Mouse (Mus musculus) spleen, adult 2 months (tissue): ENCODE results near the gene Dppa4.

ENCODE experiments used
- CTCF ChIP-seq: fragments of 200-500 bp; IDR thresholded peaks from 2 replicates; pipeline ENCODE4 v1.5.1; 2011; ENCODE audit warnings: mild to moderate bottlenecking, inconsistent platforms; ENCODE audit not compliant: insufficient read depth, insufficient read length, insufficient replicate concordance; ENCODE audit errors: extremely low read depth
- POLR2A ChIP-seq: fragments of 200-500 bp; IDR thresholded peaks from 2 replicates; pipeline ENCODE4 v1.6.1; 2011; ENCODE audit warnings: low read depth, low read length, inconsistent platforms

GRCm38 (mm10) chr16:48303509-48303908, 20.0 kb downstream of the Dppa4 start, which contains the start of gene Dppa2:
- TF ChIP-seq POLR2A = no peak
- TF ChIP-seq CTCF = no peak
